Comparison of ENCODE assay signal across 8 mouse cellular contexts in the genomic region with DNA sequence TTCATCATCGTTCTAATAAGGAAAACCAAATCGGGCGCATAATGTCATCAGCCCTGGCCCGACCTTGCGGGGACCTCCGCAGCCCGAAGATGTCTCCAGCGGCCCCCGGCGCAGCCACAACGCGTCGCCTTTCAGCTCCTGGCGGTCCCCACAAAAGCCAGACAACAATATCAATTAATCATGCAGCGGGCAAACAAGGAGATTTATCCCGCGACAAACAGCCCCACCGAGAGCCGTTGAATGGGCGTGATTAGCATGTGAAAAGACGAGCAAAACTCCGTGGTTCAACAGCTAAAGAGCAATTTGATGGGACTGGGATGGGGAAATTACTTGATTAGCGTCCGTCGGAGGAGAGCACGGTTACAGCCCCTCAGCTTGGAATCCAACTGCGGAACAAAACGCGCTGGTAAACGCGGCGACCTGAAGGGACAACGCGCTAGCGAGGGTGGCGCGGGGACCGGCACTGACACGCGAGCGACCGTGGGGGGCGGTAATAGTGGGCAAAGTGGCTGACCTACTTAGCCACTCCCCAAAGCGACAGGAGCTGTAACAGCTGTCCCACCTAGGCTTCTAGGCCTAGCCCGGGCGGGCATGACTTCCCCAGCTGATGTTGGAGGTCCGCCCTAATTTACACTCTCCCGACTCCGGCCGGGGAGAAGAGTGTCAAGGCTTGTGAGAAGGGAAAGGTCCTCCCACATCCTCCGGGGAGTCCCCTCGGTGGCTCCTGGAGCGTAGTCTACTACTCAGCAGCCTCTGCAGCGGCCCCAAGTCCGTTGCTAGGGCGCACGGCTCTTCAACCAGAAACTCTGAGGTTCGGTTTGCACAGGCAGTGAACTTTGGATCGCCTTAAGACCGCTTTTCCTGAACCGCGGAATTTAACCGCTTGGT. TPM values are rescaled to one million over a fixed set of nuclear protein-coding genes. Genes with fewer than 3 reads are reported as not detected.
DNase-seq lines count a peak whose midpoint lies in the region; ATAC-seq lines count a peak whose summit lies in the region.

No protein-coding gene starts in this region.

- peaks cover 15% of the 10 kb centered on the region for H3K4me1 ChIP-seq in embryonic facial prominence, embryonic 12.5 days
- H3K4me1 ChIP-seq in hindbrain, embryonic 12.5 days = peaks cover 35% of the 10 kb centered on the region
- peaks cover 17% of the 10 kb centered on the region for H3K4me1 ChIP-seq in limb, embryonic 12.5 days (replicated peaks)
- H3K4me1 ChIP-seq in neural tube, embryonic 13.5 days (replicated peaks) = peaks cover 60% of the 10 kb centered on the region

- no peaks in the 10 kb centered on the region for H3K9me3 ChIP-seq in embryonic facial prominence, embryonic 12.5 days
- no peaks in the 10 kb centered on the region for H3K9me3 ChIP-seq in hindbrain, embryonic 12.5 days (replicated peaks)
- no peaks in the 10 kb centered on the region for H3K9me3 ChIP-seq in limb, embryonic 12.5 days
- no peaks in the 10 kb centered on the region for H3K9me3 ChIP-seq in neural tube, embryonic 13.5 days

- DNase-seq in right cerebral cortex, postnatal 10 days (ENCODE audit: low spot score in 2 of 2) = peak; percentile 36 to 37
- DNase-seq in right cerebral cortex, adult 18-20 months = no peak
- no peak for DNase-seq in frontal cortex, postnatal 36 days (ENCODE audit: low spot score in 2 of 2)
- DNase-seq in cerebellum, postnatal 36 days = no peak

- no peak; the same call in 1 of the 2 replicates for ATAC-seq in embryonic facial prominence, embryonic 12.5 days (ENCODE audit: insufficient number of reproducible peaks, insufficient read depth, low FRiP score, low TSS enrichment)
- peak; percentile 83 for ATAC-seq in hindbrain, embryonic 12.5 days (ENCODE audit: low FRiP score)
- ATAC-seq in limb, embryonic 12.5 days (ENCODE audit: insufficient number of reproducible peaks, insufficient read depth, low FRiP score, low TSS enrichment, low read depth) = no peak
- peak; percentile 75 for ATAC-seq in neural tube, embryonic 13.5 days (ENCODE audit: low read depth)

- 0 out of 2 replicates have a peak overlapping the region, but pooled peaks have one; percentile 21 for H3K9ac ChIP-seq in embryonic facial prominence, embryonic 12.5 days
- peak overlapping the region; percentile 49 for H3K9ac ChIP-seq in hindbrain, embryonic 12.5 days
- 0 out of 2 replicates have a peak overlapping the region, but pooled peaks have one; percentile 24 for H3K9ac ChIP-seq in limb, embryonic 12.5 days (replicated peaks)
- H3K9ac ChIP-seq in neural tube, embryonic 13.5 days = peak overlapping the region; percentile 59

- H3K27ac ChIP-seq in embryonic facial prominence, embryonic 12.5 days = no peak overlapping the region
- peak overlapping the region; percentile 67 for H3K27ac ChIP-seq in hindbrain, embryonic 12.5 days
- no peak overlapping the region for H3K27ac ChIP-seq in limb, embryonic 12.5 days
- H3K27ac ChIP-seq in neural tube, embryonic 13.5 days (replicated peaks) = peak overlapping the region; percentile 90

- WGBS in embryonic facial prominence, embryonic 12.5 days = under 1% methylated on average over 63 of the region's 63 CpGs
- WGBS in hindbrain, embryonic 12.5 days = under 1% methylated on average over 63 of the region's 63 CpGs
- under 1% methylated on average over 63 of the region's 63 CpGs for WGBS in limb, embryonic 12.5 days
- WGBS in neural tube, embryonic 13.5 days = under 1% methylated on average over 63 of the region's 63 CpGs

- peak overlapping the region; percentile 15 for H3K4me3 ChIP-seq in embryonic facial prominence, embryonic 12.5 days
- H3K4me3 ChIP-seq in hindbrain, embryonic 12.5 days = peak overlapping the region; percentile 24
- H3K4me3 ChIP-seq in limb, embryonic 12.5 days (replicated peaks) = peak overlapping the region; percentile 28
- H3K4me3 ChIP-seq in neural tube, embryonic 13.5 days = peak overlapping the region; percentile 36

- no peaks in the 10 kb centered on the region for H3K36me3 ChIP-seq in embryonic facial prominence, embryonic 12.5 days
- H3K36me3 ChIP-seq in hindbrain, embryonic 12.5 days = no peaks in the 10 kb centered on the region
- no peaks in the 10 kb centered on the region for H3K36me3 ChIP-seq in limb, embryonic 12.5 days
- no peaks in the 10 kb centered on the region for H3K36me3 ChIP-seq in neural tube, embryonic 13.5 days

- H3K4me2 ChIP-seq in embryonic facial prominence, embryonic 12.5 days (replicated peaks) = peak overlapping the region; percentile 19
- H3K4me2 ChIP-seq in hindbrain, embryonic 12.5 days (replicated peaks) = peak overlapping the region; percentile 50
- H3K4me2 ChIP-seq in limb, embryonic 12.5 days = peak overlapping the region; percentile 49
- H3K4me2 ChIP-seq in neural tube, embryonic 13.5 days = peak overlapping the region; percentile 55

- peaks cover 85% of the 10 kb centered on the region for H3K27me3 ChIP-seq in embryonic facial prominence, embryonic 12.5 days
- H3K27me3 ChIP-seq in hindbrain, embryonic 12.5 days = peaks cover 79% of the 10 kb centered on the region
- peaks cover 87% of the 10 kb centered on the region for H3K27me3 ChIP-seq in limb, embryonic 12.5 days
- peaks cover 83% of the 10 kb centered on the region for H3K27me3 ChIP-seq in neural tube, embryonic 13.5 days

RNA-seq across cellular contexts. Expression of gene Kiz, which starts 21.1 kb away (rescaled TPM):
- 27.1 and 29.8 TPM in 2 replicates for polyA plus RNA-seq in embryonic facial prominence, embryonic 12.5 days (2016; fragmentation: Nextera tagmentation; extraction: Ambion mirVana)
- polyA plus RNA-seq in hindbrain, embryonic 12.5 days (2016; fragmentation: Nextera tagmentation; extraction: Ambion mirVana) = 27.6 and 33.2 TPM in 2 replicates
- polyA plus RNA-seq in limb, embryonic 12.5 days (2016; fragmentation: Nextera tagmentation; extraction: Ambion mirVana) = 33.9 and 35.5 TPM in 2 replicates
- polyA plus RNA-seq in neural tube, embryonic 13.5 days (2015; fragmentation: Nextera tagmentation; extraction: Ambion mirVana) = 36.4 and 37.0 TPM in 2 replicates

Comparison
In these comparisons a context has a peak if more than half of its experiments do, and no peak if none do; other contexts are left out.
1. DNase-seq: peak in right cerebral cortex, postnatal 10 days (2 of 2); none in right cerebral cortex, adult 18-20 months (single experiment), frontal cortex, postnatal 36 days (0 of 2) and cerebellum, postnatal 36 days (0 of 2).
2. ATAC-seq: peak in hindbrain, embryonic 12.5 days (single experiment) and neural tube, embryonic 13.5 days (single experiment); none in embryonic facial prominence, embryonic 12.5 days (single experiment) and limb, embryonic 12.5 days (single experiment).
3. H3K27ac ChIP-seq: peak in hindbrain, embryonic 12.5 days (single experiment) and neural tube, embryonic 13.5 days (single experiment); none in embryonic facial prominence, embryonic 12.5 days (single experiment) and limb, embryonic 12.5 days (single experiment).
4. Peak in every context shown above with its lines, with median percentiles within 50 percentile points of each other: H3K4me2 ChIP-seq, H3K4me3 ChIP-seq and H3K9ac ChIP-seq.